In genomic region chr6:115972083-115972764, GRCm38 (mm10) we compare ENCODE assay signal across 10 mouse cellular contexts. TPM values are rescaled to one million over a fixed set of nuclear protein-coding genes. Genes with fewer than 3 reads are reported as not detected.
DNase-seq lines count a peak whose midpoint lies in the region; ATAC-seq lines count a peak whose summit lies in the region.
"Had no signal": no experiment of that assay in that cellular context is flagged by ENCODE, and none has a peak within 500 bp of the region (broad histone marks: within the 10 kb centered on the region; RNA-seq: fewer than 3 reads in every experiment).

No protein-coding gene starts in this region.

- 0 out of 2 replicates have a peak, but pooled peaks cover 6% of the 10 kb centered on the region for H3K27me3 ChIP-seq in hindbrain, embryonic 13.5 days
- no peaks in the 10 kb centered on the region for H3K27me3 ChIP-seq in hindbrain, embryonic 11.5 days (ENCODE audit: control insufficient read depth, insufficient read depth, low read length)
- H3K27me3 ChIP-seq in midbrain, embryonic 14.5 days (ENCODE audit: control insufficient read depth, insufficient read depth, low read length): no peaks in the 10 kb centered on the region
- no peaks in the 10 kb centered on the region for H3K27me3 ChIP-seq in midbrain, embryonic 15.5 days (replicated peaks)
- H3K27me3 ChIP-seq in forebrain, embryonic 13.5 days: no peaks in the 10 kb centered on the region

- H3K9me3 ChIP-seq in hindbrain, embryonic 13.5 days: no peaks in the 10 kb centered on the region
- no peaks in the 10 kb centered on the region for H3K9me3 ChIP-seq in hindbrain, embryonic 11.5 days (ENCODE audit: control insufficient read depth, low read length)
- no peaks in the 10 kb centered on the region for H3K9me3 ChIP-seq in midbrain, embryonic 14.5 days (ENCODE audit: control insufficient read depth, low read length)
- no peaks in the 10 kb centered on the region for H3K9me3 ChIP-seq in midbrain, embryonic 15.5 days
- H3K9me3 ChIP-seq in forebrain, embryonic 13.5 days (replicated peaks): no peaks in the 10 kb centered on the region

- H3K4me3 ChIP-seq in hindbrain, embryonic 13.5 days: no peak overlapping the region
- H3K4me3 ChIP-seq in hindbrain, embryonic 11.5 days (ENCODE audit: low read depth, low read length): no peak overlapping the region
- no peak overlapping the region for H3K4me3 ChIP-seq in midbrain, embryonic 14.5 days (replicated peaks; ENCODE audit: low read depth, low read length)
- no peak overlapping the region for H3K4me3 ChIP-seq in midbrain, embryonic 15.5 days
- H3K4me3 ChIP-seq in forebrain, embryonic 13.5 days: no peak overlapping the region

- no peak for DNase-seq in hindbrain, embryonic 11.5 days (ENCODE audit: low spot score)
- no peak for DNase-seq in midbrain, embryonic 14.5 days
- DNase-seq in lung, postnatal 10 days: peak; percentile 68
- no peak for DNase-seq in frontal cortex, postnatal 14 days (ENCODE audit: low spot score in 2 of 2)
- DNase-seq: kidney, postnatal 10 days had no signal

- H3K4me2 ChIP-seq in hindbrain, embryonic 13.5 days: no peak overlapping the region
- H3K4me2 ChIP-seq in hindbrain, embryonic 11.5 days (replicated peaks; ENCODE audit: low read depth, low read length): no peak overlapping the region
- no peak overlapping the region for H3K4me2 ChIP-seq in midbrain, embryonic 14.5 days (ENCODE audit: low read length)
- H3K4me2 ChIP-seq in midbrain, embryonic 15.5 days: no peak overlapping the region
- H3K4me2 ChIP-seq in forebrain, embryonic 13.5 days: no peak overlapping the region

- H3K36me3 ChIP-seq in hindbrain, embryonic 13.5 days: no peaks in the 10 kb centered on the region
- H3K36me3 ChIP-seq in hindbrain, embryonic 11.5 days (ENCODE audit: control insufficient read depth, insufficient read depth, low read length): no peaks in the 10 kb centered on the region
- H3K36me3 ChIP-seq in midbrain, embryonic 14.5 days (ENCODE audit: control insufficient read depth, insufficient read depth, low read length): no peaks in the 10 kb centered on the region
- no peaks in the 10 kb centered on the region for H3K36me3 ChIP-seq in midbrain, embryonic 15.5 days (replicated peaks)
- H3K36me3 ChIP-seq in forebrain, embryonic 13.5 days (ENCODE audit: poor library complexity, severe bottlenecking): no peaks in the 10 kb centered on the region

- H3K9ac ChIP-seq in hindbrain, embryonic 13.5 days: no peak overlapping the region
- H3K9ac ChIP-seq in hindbrain, embryonic 11.5 days (ENCODE audit: low read depth, low read length): no peak overlapping the region
- H3K9ac ChIP-seq in midbrain, embryonic 14.5 days (replicated peaks; ENCODE audit: low read length): no peak overlapping the region
- no peak overlapping the region for H3K9ac ChIP-seq in midbrain, embryonic 15.5 days
- H3K9ac ChIP-seq in forebrain, embryonic 13.5 days: no peak overlapping the region

- peaks cover 48% of the 10 kb centered on the region for H3K4me1 ChIP-seq in hindbrain, embryonic 13.5 days (replicated peaks)
- H3K4me1 ChIP-seq in hindbrain, embryonic 11.5 days (replicated peaks; ENCODE audit: control insufficient read depth, insufficient read depth, low read length): no peaks in the 10 kb centered on the region
- H3K4me1 ChIP-seq in midbrain, embryonic 14.5 days (ENCODE audit: control insufficient read depth, insufficient read depth, low read length): peaks cover 20% of the 10 kb centered on the region; the same call in 1 of the 2 replicates
- peaks cover 21% of the 10 kb centered on the region; the same call in 1 of the 2 replicates for H3K4me1 ChIP-seq in midbrain, embryonic 15.5 days
- peaks cover 57% of the 10 kb centered on the region for H3K4me1 ChIP-seq in forebrain, embryonic 13.5 days

- peak overlapping the region; percentile 44; the same call in 1 of the 2 replicates for H3K27ac ChIP-seq in hindbrain, embryonic 13.5 days
- no peak overlapping the region for H3K27ac ChIP-seq in hindbrain, embryonic 11.5 days (ENCODE audit: low read depth, low read length)
- no peak overlapping the region for H3K27ac ChIP-seq in midbrain, embryonic 14.5 days (replicated peaks; ENCODE audit: low read depth, low read length)
- H3K27ac ChIP-seq in midbrain, embryonic 15.5 days: no peak overlapping the region
- H3K27ac ChIP-seq in forebrain, embryonic 13.5 days: peak overlapping the region; percentile 57; the same call in 1 of the 2 replicates

- WGBS in hindbrain, embryonic 13.5 days: 76% methylated on average over 7 of the region's 7 CpGs
- 78% methylated on average over 7 of the region's 7 CpGs for WGBS in hindbrain, embryonic 11.5 days
- 78% methylated on average over 7 of the region's 7 CpGs for WGBS in midbrain, embryonic 14.5 days
- 73% methylated on average over 7 of the region's 7 CpGs for WGBS in midbrain, embryonic 15.5 days
- WGBS in forebrain, embryonic 13.5 days: 74% methylated on average over 7 of the region's 7 CpGs

- ATAC-seq in hindbrain, embryonic 13.5 days (ENCODE audit: low FRiP score): peak; percentile 25; the same call in 1 of the 2 replicates
- no peak for ATAC-seq in hindbrain, embryonic 11.5 days (ENCODE audit: low FRiP score)
- 0 out of 2 replicates have a peak, but pooled peaks have one; percentile 13 for ATAC-seq in midbrain, embryonic 14.5 days (ENCODE audit: low FRiP score, low TSS enrichment)
- ATAC-seq in midbrain, embryonic 15.5 days (replicated peaks): no peak
- peak; percentile 26 for ATAC-seq in forebrain, embryonic 13.5 days

RNA-seq across cellular contexts. Expression of gene Plxnd1, which starts 22.6 kb away (rescaled TPM):
- 9.1 and 11.3 TPM in 2 replicates for polyA plus RNA-seq in hindbrain, embryonic 13.5 days (2015; fragmentation: Nextera tagmentation; extraction: Ambion mirVana)
- 17.5 and 18.8 TPM in 2 replicates for polyA plus RNA-seq in hindbrain, embryonic 11.5 days (2014; fragmentation: Nextera tagmentation; extraction: Ambion mirVana)
- 3.9 and 9.0 TPM in 2 replicates for polyA plus RNA-seq in midbrain, embryonic 14.5 days (2014; fragmentation: Nextera tagmentation; extraction: Ambion mirVana)
- polyA plus RNA-seq in midbrain, embryonic 15.5 days (2015; fragmentation: Nextera tagmentation; extraction: Ambion mirVana): 8.0 and 8.3 TPM in 2 replicates
- 14.3 and 19.7 TPM in 2 replicates for polyA plus RNA-seq in forebrain, embryonic 13.5 days (2015; fragmentation: Nextera tagmentation; extraction: Ambion mirVana)

RNA-seq across cellular contexts. Expression of gene H1foo, which starts 27.5 kb away (rescaled TPM):
- polyA plus RNA-seq in hindbrain, embryonic 13.5 days (2015; fragmentation: Nextera tagmentation; extraction: Ambion mirVana): not detected in 2 replicates
- not detected in 2 replicates for polyA plus RNA-seq in hindbrain, embryonic 11.5 days (2014; fragmentation: Nextera tagmentation; extraction: Ambion mirVana)
- polyA plus RNA-seq in midbrain, embryonic 14.5 days (2014; fragmentation: Nextera tagmentation; extraction: Ambion mirVana): not detected in 2 replicates
- not detected in 2 replicates for polyA plus RNA-seq in midbrain, embryonic 15.5 days (2015; fragmentation: Nextera tagmentation; extraction: Ambion mirVana)
- not detected in 2 replicates for polyA plus RNA-seq in forebrain, embryonic 13.5 days (2015; fragmentation: Nextera tagmentation; extraction: Ambion mirVana)
- polyA plus RNA-seq: neural tube, embryonic 11.5 days; stomach, embryonic 14.5 days had no signal

RNA-seq across cellular contexts. Expression of gene Rho, which starts 40.7 kb away (rescaled TPM):
- polyA plus RNA-seq in hindbrain, embryonic 13.5 days (2015; fragmentation: Nextera tagmentation; extraction: Ambion mirVana): 0.21 and 0.58 TPM in 2 replicates
- polyA plus RNA-seq in hindbrain, embryonic 11.5 days (2014; fragmentation: Nextera tagmentation; extraction: Ambion mirVana): 0.22 and 0.39 TPM in 2 replicates
- 0.07 and 0.59 TPM in 2 replicates for polyA plus RNA-seq in midbrain, embryonic 14.5 days (2014; fragmentation: Nextera tagmentation; extraction: Ambion mirVana)
- 0.18 and 0.49 TPM in 2 replicates for polyA plus RNA-seq in midbrain, embryonic 15.5 days (2015; fragmentation: Nextera tagmentation; extraction: Ambion mirVana)
- 0.10 and 0.17 TPM in 2 replicates for polyA plus RNA-seq in forebrain, embryonic 13.5 days (2015; fragmentation: Nextera tagmentation; extraction: Ambion mirVana)
- polyA plus RNA-seq: neural tube, embryonic 11.5 days had no signal

Comparison
In these comparisons a context has a peak if more than half of its experiments do, and no peak if none do; other contexts are left out.
1. ATAC-seq: peak in hindbrain, embryonic 13.5 days (single experiment), midbrain, embryonic 14.5 days (single experiment) and forebrain, embryonic 13.5 days (single experiment); none in hindbrain, embryonic 11.5 days (single experiment) and midbrain, embryonic 15.5 days (single experiment).
2. H3K27ac ChIP-seq: peak in hindbrain, embryonic 13.5 days (single experiment) and forebrain, embryonic 13.5 days (single experiment); none in hindbrain, embryonic 11.5 days (single experiment), midbrain, embryonic 14.5 days (single experiment) and midbrain, embryonic 15.5 days (single experiment).